Mouse (Mus musculus) liver, embryonic 15.5 days (tissue): Measurements from ENCODE around the gene Pde4d. TPM values are rescaled to one million over a fixed set of nuclear protein-coding genes. Genes with fewer than 3 reads are reported as not detected.

Experiments
- ATAC-seq: fragments of 200-750 bp; cut with Nextera tagmentation; 2 replicates; pipeline ENCODE4 v1.8.0; 2017; ENCODE audit warnings: moderate number of reproducible peaks, mild to moderate bottlenecking, moderate library complexity; ENCODE audit not compliant: insufficient read depth
- H3K27ac ChIP-seq: fragments of 300-500 bp; sonication (generic); replicated peaks from 2 replicates; pipeline ENCODE4 v1.5.1; 2015; ENCODE audit warnings: mild to moderate bottlenecking, inconsistent platforms
- H3K27me3 ChIP-seq: fragments of 300-500 bp; sonication (generic); 2 replicates; pipeline ENCODE4 v1.6.1; 2015; ENCODE audit warnings: mild to moderate bottlenecking, inconsistent platforms
- H3K36me3 ChIP-seq: fragments of 300-500 bp; sonication (generic); replicated peaks from 2 replicates; pipeline ENCODE4 v1.6.1; 2015; ENCODE audit warnings: moderate library complexity, mild to moderate bottlenecking, inconsistent platforms
- H3K4me1 ChIP-seq: fragments of 300-500 bp; sonication (generic); replicated peaks from 2 replicates; pipeline ENCODE4 v1.6.1; 2015; ENCODE audit warnings: inconsistent platforms
- H3K4me2 ChIP-seq: fragments of 300-500 bp; sonication (generic); 2 replicates; pipeline ENCODE4 v1.6.1; 2015; ENCODE audit warnings: moderate library complexity, mild to moderate bottlenecking, inconsistent platforms
- H3K4me3 ChIP-seq: fragments of 300-500 bp; sonication (generic); replicated peaks from 2 replicates; pipeline ENCODE4 v1.5.1; 2015; ENCODE audit warnings: mild to moderate bottlenecking, inconsistent platforms
- H3K9ac ChIP-seq: fragments of 300-500 bp; sonication (generic); 2 replicates; pipeline ENCODE4 v1.6.1; 2015; ENCODE audit warnings: moderate library complexity, mild to moderate bottlenecking, inconsistent platforms
- H3K9me3 ChIP-seq: fragments of 300-500 bp; sonication (generic); replicated peaks from 2 replicates; pipeline ENCODE4 v1.6.1; 2016; ENCODE audit warnings: inconsistent platforms
- WGBS: fragments of 180-500 bp; shearing (Covaris S2); methylation state at CpG from one replicate; pipeline ENCODE4 v1.1.7; 2015; ENCODE audit warnings: mixed read lengths; ENCODE audit not compliant: insufficient replicate concordance; 5-methylcytosine and 5-hydroxymethylcytosine counted together
- polyA plus RNA-seq: library from polyadenylated mRNA; unstranded; fragments of >200 nt; fragmentation: Nextera tagmentation; extraction: Ambion mirVana; gene quantifications from 2 replicates; pipeline ENCODE4 v1.2.1, GENCODE M21; 2015

The Pde4d gene
- polyA plus RNA-seq, 1 experiment from 2014 or later = 13.2 TPM

DNA sequence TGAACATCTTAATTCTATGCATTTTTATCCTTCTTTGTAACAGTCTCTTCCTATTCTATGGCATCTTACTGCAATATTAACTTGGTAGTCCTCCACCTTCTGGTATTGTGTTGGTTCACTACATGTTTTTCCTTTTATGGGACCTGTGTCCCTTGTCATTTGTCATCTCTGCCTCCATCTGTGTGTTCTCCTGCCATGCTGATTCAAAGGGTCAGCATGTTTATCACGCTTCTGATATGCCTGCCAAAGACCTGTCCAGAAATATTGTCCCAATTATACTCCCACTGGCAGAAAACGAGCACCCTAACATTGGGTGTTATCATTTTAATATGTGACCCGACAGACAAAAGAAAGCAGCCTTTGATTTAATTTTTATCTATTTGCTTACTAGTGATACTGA is 386.6 kb downstream of the Pde4d start:
- no peaks in the 10 kb centered on the region for H3K27me3 ChIP-seq
- no peaks in the 10 kb centered on the region for H3K4me1 ChIP-seq
- no peak overlapping the region for H3K9ac ChIP-seq
- no peak overlapping the region for H3K4me2 ChIP-seq
- H3K36me3 ChIP-seq = no peaks in the 10 kb centered on the region
- H3K27ac ChIP-seq = no peak overlapping the region
- H3K4me3 ChIP-seq = no peak overlapping the region
- no peaks in the 10 kb centered on the region for H3K9me3 ChIP-seq
- WGBS = 57% methylated on average over 3 of the region's 3 CpGs
- ATAC-seq = no peak

DNA sequence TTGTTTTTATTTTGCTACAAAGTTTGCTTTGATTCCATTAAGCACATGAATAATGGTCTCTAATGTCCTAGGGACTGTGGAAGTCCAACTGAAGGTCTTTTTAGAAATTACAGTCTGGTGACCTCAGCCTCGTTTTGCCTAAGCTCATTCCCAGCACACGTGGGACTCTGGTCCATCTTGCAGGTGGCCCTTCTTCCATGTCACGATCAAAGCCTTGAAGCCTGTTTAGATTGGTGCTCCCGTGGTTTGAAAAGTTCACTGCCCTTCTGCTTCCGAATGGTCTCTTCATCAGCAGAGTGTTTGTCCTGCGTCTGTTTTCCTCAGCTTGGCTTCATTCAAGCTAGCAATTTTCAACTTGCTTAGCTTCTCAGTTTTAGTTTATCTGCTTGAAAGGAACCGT is 389.4 kb downstream of the Pde4d start:
- WGBS = 51% methylated on average over 7 of the region's 7 CpGs
- no peaks in the 10 kb centered on the region for H3K4me1 ChIP-seq
- H3K27ac ChIP-seq = no peak overlapping the region
- no peaks in the 10 kb centered on the region for H3K36me3 ChIP-seq
- H3K27me3 ChIP-seq = no peaks in the 10 kb centered on the region
- no peak overlapping the region for H3K4me3 ChIP-seq
- no peak for ATAC-seq
- H3K9ac ChIP-seq = no peak overlapping the region
- no peaks in the 10 kb centered on the region for H3K9me3 ChIP-seq
- no peak overlapping the region for H3K4me2 ChIP-seq

DNA sequence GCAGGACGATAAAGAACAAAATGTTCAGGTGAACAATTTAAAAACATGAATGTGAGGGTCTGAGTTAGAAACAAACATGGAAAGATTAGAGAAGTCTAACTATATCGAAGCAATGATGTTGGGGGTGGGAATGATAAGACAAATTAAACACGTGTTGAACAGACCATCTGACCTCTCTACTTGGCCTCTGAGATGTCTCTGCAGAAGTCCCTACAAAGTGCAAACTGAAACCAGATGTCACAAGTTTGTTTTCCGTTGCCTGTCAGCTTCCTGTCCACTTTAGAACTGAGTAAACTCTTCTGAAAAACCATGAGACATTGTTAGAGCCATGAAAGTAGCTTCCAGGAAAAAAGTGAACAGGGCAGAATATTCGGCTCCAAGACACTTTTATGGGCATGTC is 404.3 kb downstream of the Pde4d start:
- 35% methylated on average over 5 of the region's 5 CpGs for WGBS
- Histone ChIP-seq H3K27ac (no peak overlapping the region), H3K4me2 (no peak overlapping the region), H3K9me3 (no peaks in the 10 kb centered on the region), H3K9ac (no peak overlapping the region), H3K4me3 (no peak overlapping the region), H3K4me1 (peaks cover 6% of the 10 kb centered on the region), H3K36me3 (no peaks in the 10 kb centered on the region), H3K27me3 (no peaks in the 10 kb centered on the region)
- no peak for ATAC-seq

DNA sequence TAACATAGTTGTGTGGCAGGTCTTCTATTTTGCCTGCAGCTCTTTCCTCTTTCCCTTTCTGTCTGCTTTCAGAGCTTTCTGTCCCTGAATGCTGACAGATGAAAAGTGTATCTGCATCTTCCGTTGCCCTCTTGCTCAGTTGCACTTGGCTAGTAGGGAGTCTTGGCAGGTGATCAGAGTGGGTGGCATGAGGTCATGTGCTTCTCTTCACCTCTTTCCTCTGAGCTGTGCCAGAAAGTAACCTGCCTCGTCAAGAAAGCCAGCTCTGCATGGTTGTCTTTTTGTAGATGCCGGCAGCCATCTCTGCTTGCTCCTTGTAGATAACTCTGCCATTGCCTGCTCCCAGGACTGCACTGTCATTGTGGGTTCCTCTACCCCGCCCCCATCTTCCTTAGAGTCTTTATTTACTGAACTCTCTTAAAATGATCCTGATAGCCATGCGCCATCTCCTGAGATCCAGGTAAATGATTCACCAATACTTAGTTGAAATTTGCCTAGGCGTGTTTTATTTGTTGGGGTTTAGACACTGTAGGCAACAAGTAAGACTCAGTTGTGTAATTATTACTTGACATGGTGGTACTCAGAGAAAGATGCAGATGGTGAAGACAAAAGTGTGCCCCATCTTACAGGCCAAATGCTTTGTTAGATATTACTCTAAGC is 407.2 kb downstream of the Pde4d start:
- H3K9me3 ChIP-seq = no peaks in the 10 kb centered on the region
- H3K27me3 ChIP-seq = no peaks in the 10 kb centered on the region
- ATAC-seq = no peak; the same call in 1 of the 2 replicates
- no peak overlapping the region for H3K4me3 ChIP-seq
- no peak overlapping the region for H3K4me2 ChIP-seq
- 16% methylated on average over 6 of the region's 6 CpGs for WGBS
- H3K9ac ChIP-seq = no peak overlapping the region
- peaks cover 6% of the 10 kb centered on the region for H3K4me1 ChIP-seq
- no peaks in the 10 kb centered on the region for H3K36me3 ChIP-seq
- no peak overlapping the region for H3K27ac ChIP-seq

DNA sequence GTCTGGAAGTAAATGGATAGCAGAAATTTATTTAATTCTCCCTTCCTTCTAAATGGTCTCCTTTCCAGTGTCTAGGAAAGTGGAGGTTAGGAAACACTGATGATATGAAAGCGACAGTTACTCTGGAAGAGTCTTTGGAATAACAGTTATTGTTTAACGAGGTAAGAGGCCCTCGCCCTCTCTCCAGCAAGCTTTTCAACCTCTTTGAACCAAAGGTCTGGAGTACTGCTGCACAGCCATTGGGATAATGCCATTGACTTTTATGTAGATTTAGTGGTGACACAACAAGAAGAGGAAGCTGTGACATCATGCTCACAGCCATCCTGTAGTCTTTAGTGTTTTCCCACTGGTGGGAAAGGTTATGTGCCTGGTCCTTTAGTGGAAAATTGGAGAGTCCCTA is 409.6 kb downstream of the Pde4d start:
- Histone ChIP-seq H3K9me3 (no peaks in the 10 kb centered on the region), H3K4me1 (peaks cover 6% of the 10 kb centered on the region), H3K9ac (no peak overlapping the region), H3K27ac (no peak overlapping the region), H3K36me3 (no peaks in the 10 kb centered on the region), H3K4me3 (no peak overlapping the region), H3K4me2 (no peak overlapping the region), H3K27me3 (no peaks in the 10 kb centered on the region)
- ATAC-seq = no peak
- WGBS = 70% methylated on average over 3 of the region's 3 CpGs

DNA sequence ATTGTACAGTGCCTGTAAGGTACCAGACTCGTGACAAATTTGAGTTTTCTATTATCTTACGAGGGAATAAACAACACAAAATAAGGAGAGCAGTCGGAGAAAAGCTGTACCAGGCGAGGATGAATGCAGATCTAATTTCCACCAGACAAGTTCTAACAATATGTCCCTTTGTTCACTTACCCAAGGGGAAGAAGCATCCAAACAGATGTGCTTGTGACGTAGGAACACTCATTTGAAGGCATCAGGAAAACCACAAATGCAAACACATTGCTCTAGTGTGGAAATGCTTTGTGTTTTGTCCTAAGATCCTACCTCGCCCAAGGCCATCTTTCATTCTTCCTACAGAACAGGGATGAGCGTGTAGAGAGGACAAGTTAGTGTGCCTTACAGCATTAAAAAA is 411.0 kb downstream of the Pde4d start:
- Histone ChIP-seq H3K4me1 (peaks cover 6% of the 10 kb centered on the region), H3K9ac (no peak overlapping the region), H3K4me3 (no peak overlapping the region), H3K27ac (no peak overlapping the region), H3K36me3 (no peaks in the 10 kb centered on the region), H3K4me2 (no peak overlapping the region), H3K9me3 (no peaks in the 10 kb centered on the region), H3K27me3 (no peaks in the 10 kb centered on the region)
- 58% methylated on average over 7 of the region's 7 CpGs for WGBS
- ATAC-seq = no peak

DNA sequence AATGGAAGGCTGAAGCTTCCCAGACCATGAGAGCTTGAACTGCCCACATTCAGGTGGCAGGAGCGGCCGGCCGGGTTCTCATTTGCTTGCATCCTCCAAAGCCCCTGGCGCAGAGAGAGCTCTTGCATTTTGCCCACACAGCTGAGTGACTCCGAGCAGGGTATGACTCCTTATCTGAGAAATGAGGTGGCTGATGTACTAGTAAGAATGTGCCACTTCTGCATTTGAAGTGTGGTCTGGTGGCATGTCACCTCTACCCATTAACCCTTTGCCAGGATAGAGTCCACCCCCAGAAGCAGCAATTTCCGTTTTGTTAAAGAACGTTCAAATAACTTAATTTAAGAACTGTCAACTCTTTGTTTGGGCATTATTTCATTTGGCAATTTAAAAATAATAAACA is 412.0 kb downstream of the Pde4d start:
- 72% methylated on average over 7 of the region's 7 CpGs for WGBS
- H3K27ac ChIP-seq = no peak overlapping the region
- H3K27me3 ChIP-seq = no peaks in the 10 kb centered on the region

DNA sequence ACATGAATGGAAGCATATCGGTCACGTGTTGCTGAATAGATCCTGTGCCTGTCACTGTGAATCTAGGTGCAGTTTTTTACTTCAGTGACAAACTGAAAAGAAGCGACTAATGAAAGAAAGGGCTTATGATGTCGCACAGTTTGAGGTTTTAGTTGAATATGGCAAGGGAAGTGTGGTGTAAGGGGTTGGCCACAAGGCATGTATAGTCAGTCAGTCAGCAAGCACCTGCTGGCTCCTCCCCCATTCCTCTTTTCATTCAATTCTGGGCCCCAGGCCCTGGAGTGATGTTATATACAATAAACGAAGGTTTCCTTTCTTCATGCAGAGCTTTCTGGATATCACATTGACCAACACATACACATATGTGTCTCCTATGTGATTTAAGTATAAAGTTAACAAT is 412.4 kb downstream of the Pde4d start:
- ATAC-seq = no peak
- no peak overlapping the region for H3K27ac ChIP-seq
- H3K27me3 ChIP-seq = no peaks in the 10 kb centered on the region
- no peak overlapping the region for H3K4me2 ChIP-seq
- no peak overlapping the region for H3K4me3 ChIP-seq
- no peak overlapping the region for H3K9ac ChIP-seq
- 58% methylated on average over 5 of the region's 5 CpGs for WGBS
- H3K9me3 ChIP-seq = no peaks in the 10 kb centered on the region
- H3K36me3 ChIP-seq = no peaks in the 10 kb centered on the region
- no peaks in the 10 kb centered on the region for H3K4me1 ChIP-seq

More for the DNA sequence above, 412.0 kb downstream of the Pde4d start:
- no peaks in the 10 kb centered on the region for H3K36me3 ChIP-seq
- ATAC-seq = no peak
- H3K9ac ChIP-seq = no peak overlapping the region
- no peak overlapping the region for H3K4me3 ChIP-seq
- no peak overlapping the region for H3K4me2 ChIP-seq
- no peaks in the 10 kb centered on the region for H3K9me3 ChIP-seq
- peaks cover 5% of the 10 kb centered on the region for H3K4me1 ChIP-seq

DNA sequence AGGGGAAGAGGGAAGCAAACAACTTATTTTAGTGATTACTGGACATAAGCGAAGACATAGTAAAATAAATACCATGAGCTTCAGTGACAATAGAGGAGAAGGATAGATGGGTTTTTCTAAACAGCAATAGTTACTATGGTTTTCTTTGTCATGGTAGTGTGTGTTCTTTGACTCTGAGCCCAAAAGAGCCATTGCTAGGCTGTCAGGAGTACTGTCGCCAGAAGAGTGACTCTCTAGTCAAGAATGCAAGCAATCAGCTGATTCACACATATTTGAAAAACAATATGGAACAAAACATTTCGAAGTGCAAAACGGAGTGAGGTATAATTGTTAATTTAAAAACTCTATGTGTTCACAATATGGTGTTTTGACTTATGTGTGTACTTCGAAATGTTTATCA is 450.4 kb downstream of the Pde4d start:
- no peak for ATAC-seq
- Histone ChIP-seq H3K36me3 (no peaks in the 10 kb centered on the region), H3K4me3 (no peak overlapping the region), H3K4me1 (no peaks in the 10 kb centered on the region), H3K27me3 (no peaks in the 10 kb centered on the region), H3K27ac (no peak overlapping the region), H3K4me2 (no peak overlapping the region), H3K9me3 (no peaks in the 10 kb centered on the region), H3K9ac (no peak overlapping the region)
- 64% methylated on average over 5 of the region's 5 CpGs for WGBS

DNA sequence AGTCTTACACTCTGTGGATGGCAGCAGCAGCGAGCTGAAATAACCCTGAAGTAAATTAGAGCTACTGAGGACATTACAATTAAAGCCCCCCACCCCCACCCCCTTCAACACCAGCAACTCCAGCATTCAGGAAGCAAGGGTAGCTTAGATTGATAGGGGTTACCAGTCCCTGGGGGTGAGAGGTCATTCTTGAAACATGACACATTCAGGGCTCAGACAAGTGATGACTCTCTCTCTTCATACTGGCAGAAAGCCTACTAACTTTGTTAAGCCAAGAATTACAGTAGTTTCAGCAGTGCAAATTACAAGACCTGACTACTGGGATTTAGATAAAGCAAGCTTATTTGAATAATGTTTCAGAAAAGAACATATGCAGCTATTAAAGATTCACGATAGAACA is 455.4 kb downstream of the Pde4d start:
- H3K4me2 ChIP-seq = no peak overlapping the region
- H3K27me3 ChIP-seq = no peaks in the 10 kb centered on the region
- H3K36me3 ChIP-seq = no peaks in the 10 kb centered on the region
- 53% methylated on average over 2 of the region's 2 CpGs for WGBS
- no peaks in the 10 kb centered on the region for H3K9me3 ChIP-seq
- no peaks in the 10 kb centered on the region for H3K4me1 ChIP-seq
- H3K9ac ChIP-seq = no peak overlapping the region
- H3K4me3 ChIP-seq = no peak overlapping the region
- H3K27ac ChIP-seq = no peak overlapping the region
- no peak for ATAC-seq

DNA sequence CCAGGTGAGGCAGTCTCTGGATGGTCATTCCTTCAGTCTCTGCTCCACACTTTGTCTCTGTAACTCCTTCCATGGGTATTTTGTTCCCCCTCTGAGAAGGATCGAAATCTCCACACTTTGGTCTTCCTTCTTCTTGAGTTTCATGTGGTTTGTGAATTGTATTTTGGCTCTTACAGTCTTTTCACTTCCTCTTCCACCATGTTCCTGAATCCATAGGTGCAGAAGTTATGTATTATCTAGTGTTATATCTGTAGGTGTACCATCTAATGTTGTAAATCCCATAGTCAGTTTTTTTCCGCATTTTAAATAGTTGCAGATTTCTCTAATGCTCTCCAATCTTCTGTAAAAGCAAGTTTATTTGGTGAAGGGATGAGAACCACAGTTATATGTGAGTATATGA is 459.4 kb downstream of the Pde4d start:
- 58% methylated on average over 2 of the region's 2 CpGs for WGBS
- Histone ChIP-seq H3K4me1 (no peaks in the 10 kb centered on the region), H3K4me3 (no peak overlapping the region), H3K36me3 (no peaks in the 10 kb centered on the region), H3K27me3 (no peaks in the 10 kb centered on the region), H3K9me3 (no peaks in the 10 kb centered on the region), H3K4me2 (no peak overlapping the region), H3K27ac (no peak overlapping the region), H3K9ac (no peak overlapping the region)
- ATAC-seq = no peak

DNA sequence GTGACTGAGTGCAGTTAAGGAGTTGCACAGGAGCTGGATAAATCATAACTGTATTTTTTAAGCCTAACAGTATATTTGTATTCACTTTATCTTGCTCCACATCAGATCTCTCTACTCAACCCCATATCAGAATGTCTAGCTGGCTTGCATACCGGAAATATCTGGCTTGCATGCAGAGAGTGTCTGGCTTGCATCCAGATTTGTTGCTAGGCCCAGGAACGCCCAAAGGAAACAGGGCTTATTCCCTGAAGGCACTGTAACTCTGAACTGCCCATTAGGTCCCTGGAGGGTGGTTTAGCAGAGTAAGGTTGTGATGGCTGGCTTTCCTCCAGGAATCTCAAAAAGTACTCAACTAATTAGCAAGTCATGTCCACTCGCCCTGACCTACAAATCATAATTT is 464.9 kb downstream of the Pde4d start:
- Histone ChIP-seq H3K9ac (no peak overlapping the region), H3K36me3 (no peaks in the 10 kb centered on the region), H3K4me1 (no peaks in the 10 kb centered on the region), H3K27me3 (no peaks in the 10 kb centered on the region), H3K9me3 (no peaks in the 10 kb centered on the region), H3K27ac (no peak overlapping the region), H3K4me3 (no peak overlapping the region), H3K4me2 (no peak overlapping the region)
- WGBS = 51% methylated on average over 3 of the region's 3 CpGs
- no peak for ATAC-seq
